Mouse (Mus musculus) bone marrow macrophage, adult 2 months (primary cell): ENCODE data around the gene Cacnb2. TPM values are rescaled to one million over a fixed set of nuclear protein-coding genes. Genes with fewer than 3 reads are reported as not detected.

ENCODE experiments used
- H3K27ac ChIP-seq: 2 replicates; pipeline ENCODE4 v1.5.1; 2012; ENCODE audit warnings: low read depth, low read length; ENCODE audit not compliant: insufficient read depth
- H3K4me1 ChIP-seq: 2 replicates; pipeline ENCODE4 v1.6.1; 2012; ENCODE audit warnings: low read length; ENCODE audit not compliant: control insufficient read depth, insufficient read depth
- H3K4me3 ChIP-seq: 2 replicates; pipeline ENCODE4 v1.5.1; 2012; ENCODE audit warnings: mild to moderate bottlenecking, low read length, moderate library complexity; ENCODE audit not compliant: insufficient read depth
- CTCF ChIP-seq: IDR thresholded peaks from 2 replicates; pipeline ENCODE4 v1.5.1; 2012; ENCODE audit warnings: low read depth, mild to moderate bottlenecking, low read length, moderate library complexity
- POLR2A ChIP-seq: IDR thresholded peaks from 2 replicates; pipeline ENCODE4 v1.6.1; 2012; ENCODE audit warnings: mild to moderate bottlenecking, low read depth, low read length, borderline replicate concordance
- polyA plus RNA-seq: library from polyadenylated mRNA; stranded (reverse); fragments of >200 nt; gene quantifications from 2 replicates; pipeline ENCODE4 v1.2.4, GENCODE M21; 2012; ENCODE audit not compliant: missing spikeins, insufficient read depth, insufficient read length

Cacnb2 gene
- polyA plus RNA-seq, 1 experiment: 0.23 TPM

- H3K4me3 ChIP-seq: no peak overlapping the region
- H3K4me1 ChIP-seq: no peaks in the 10 kb centered on the region
- TF ChIP-seq POLR2A (no peak), CTCF (no peak)
- H3K27ac ChIP-seq: no peak overlapping the region
Observed at GRCm38 (mm10) chr2:14851383-14851782, 248.5 kb downstream of the Cacnb2 start.

GRCm38 (mm10) chr2:14854054-14854453 lies 251.2 kb downstream of the Cacnb2 start:
- H3K4me3 ChIP-seq: no peak overlapping the region
- no peak for TF ChIP-seq POLR2A
- H3K27ac ChIP-seq: no peak overlapping the region
- no peaks in the 10 kb centered on the region for H3K4me1 ChIP-seq

- no peak overlapping the region for H3K4me3 ChIP-seq
- no peak for TF ChIP-seq CTCF
- no peak for TF ChIP-seq POLR2A
- H3K27ac ChIP-seq: no peak overlapping the region
- no peaks in the 10 kb centered on the region for H3K4me1 ChIP-seq
Observed at GRCm38 (mm10) chr2:14858301-14858700, 255.4 kb downstream of the Cacnb2 start.

- H3K4me1 ChIP-seq: no peaks in the 10 kb centered on the region
- H3K4me3 ChIP-seq: no peak overlapping the region
- H3K27ac ChIP-seq: no peak overlapping the region
- TF ChIP-seq POLR2A (no peak), CTCF (no peak)
Observed at GRCm38 (mm10) chr2:14860350-14860749, 257.5 kb downstream of the Cacnb2 start.

- H3K4me3 ChIP-seq: no peak overlapping the region
- H3K4me1 ChIP-seq: no peaks in the 10 kb centered on the region
- H3K27ac ChIP-seq: no peak overlapping the region
- TF ChIP-seq CTCF (no peak), POLR2A (no peak)
Observed at GRCm38 (mm10) chr2:14861613-14862012, 258.7 kb downstream of the Cacnb2 start.

GRCm38 (mm10) chr2:14862981-14863380 lies 260.1 kb downstream of the Cacnb2 start:
- TF ChIP-seq CTCF (no peak), POLR2A (no peak)
- Histone ChIP-seq H3K27ac (no peak overlapping the region), H3K4me3 (no peak overlapping the region), H3K4me1 (no peaks in the 10 kb centered on the region)

GRCm38 (mm10) chr2:14873116-14873515 lies 270.2 kb downstream of the Cacnb2 start:
- Histone ChIP-seq H3K4me1 (no peaks in the 10 kb centered on the region), H3K27ac (no peak overlapping the region), H3K4me3 (no peak overlapping the region)
- TF ChIP-seq CTCF (no peak), POLR2A (no peak)

- TF ChIP-seq CTCF (no peak), POLR2A (no peak)
- Histone ChIP-seq H3K4me3 (no peak overlapping the region), H3K4me1 (no peaks in the 10 kb centered on the region), H3K27ac (no peak overlapping the region)
Observed at GRCm38 (mm10) chr2:14873701-14874181, 270.9 kb downstream of the Cacnb2 start.

GRCm38 (mm10) chr2:14874281-14875037 lies 271.6 kb downstream of the Cacnb2 start:
- no peak overlapping the region for H3K27ac ChIP-seq
- TF ChIP-seq POLR2A (no peak), CTCF (no peak)
- no peak overlapping the region for H3K4me3 ChIP-seq
- no peaks in the 10 kb centered on the region for H3K4me1 ChIP-seq

GRCm38 (mm10) chr2:14875121-14875520 lies 272.2 kb downstream of the Cacnb2 start:
- Histone ChIP-seq H3K27ac (no peak overlapping the region), H3K4me3 (no peak overlapping the region), H3K4me1 (no peaks in the 10 kb centered on the region)
- TF ChIP-seq POLR2A (no peak), CTCF (no peak)

- Histone ChIP-seq H3K4me3 (no peak overlapping the region), H3K4me1 (no peaks in the 10 kb centered on the region), H3K27ac (no peak overlapping the region)
- TF ChIP-seq CTCF (no peak), POLR2A (no peak)
Observed at GRCm38 (mm10) chr2:14875616-14876015, 272.7 kb downstream of the Cacnb2 start.
